Mouse (Mus musculus) embryonic stem cell, embryonic (primary cell): ENCODE results near the gene Cacna1f.

Experiments
- CTCF ChIA-PET, 4 experiments: fragments of 300-600 bp in 2 of 4; fragments of 350-600 bp in 2 of 4; sonication (Branson Sonifier 250); formaldehyde crosslinking; loops; one replicate each; lab custom pipeline; 2022; ENCODE audit warnings: inconsistent platforms in 2 of 4; lab: Charles Lee
- POLR2A ChIA-PET, 4 experiments: fragments of 300-600 bp in 2 of 4; fragments of 350-600 bp in 2 of 4; sonication (Branson Sonifier 250); formaldehyde crosslinking; loops; one replicate each; lab custom pipeline; 2022; ENCODE audit warnings: antibody characterized with exemption in 4 of 4, inconsistent platforms in 1 of 4; lab: Charles Lee

Cacna1f gene

DNA sequence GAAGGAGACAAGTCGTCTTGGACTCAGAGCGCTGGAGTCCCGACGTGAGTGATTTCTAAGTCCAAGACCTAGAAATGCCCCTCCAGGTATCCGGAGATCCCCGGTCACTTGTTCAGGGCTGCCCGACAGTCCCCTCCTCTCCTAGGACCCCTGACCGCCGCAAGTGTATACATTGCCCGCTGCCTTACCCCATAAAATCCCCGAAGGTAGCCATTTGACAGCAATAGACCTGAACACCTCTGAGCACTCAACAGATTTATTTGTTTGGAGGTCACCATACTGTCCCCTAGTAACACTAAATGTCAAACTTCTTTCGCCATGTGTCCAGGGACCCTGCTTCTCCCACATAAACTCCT, 73.2 kb downstream of the Cacna1f start:
- POLR2A ChIA-PET = interaction anchor here in 3 of 4 experiments (0.9 to 1.4 kb wide), 12 partner anchors 9 to 268 kb away, joined by 3 to 7 read pairs (median 3); partner anchors contain the start of genes Gpkow (in 2 of the 3) and Hdac6 (in 1 of the 3)

DNA sequence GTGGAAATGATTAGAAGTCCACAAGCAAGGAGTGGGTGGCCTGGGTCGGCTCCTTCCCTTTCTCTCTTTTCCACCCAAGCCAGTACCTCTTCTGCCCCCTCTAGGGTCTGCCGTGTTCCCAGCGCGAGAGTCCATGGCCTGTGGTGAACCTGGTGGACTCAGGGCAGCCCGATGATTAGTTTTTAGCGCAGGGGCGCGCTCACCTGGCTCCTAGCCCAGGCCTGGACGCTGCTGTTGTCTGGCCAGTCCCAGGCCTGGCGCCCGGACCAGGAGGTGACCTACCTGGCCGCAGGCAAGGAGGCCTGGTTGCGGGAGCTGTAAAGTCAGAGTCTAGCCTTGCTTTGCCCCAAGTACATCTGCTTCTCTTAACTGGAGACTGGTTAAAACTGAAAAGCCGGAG, 74.0 kb downstream of the Cacna1f start, which contains the start of gene Magix:
Magix (minus strand) TSS at position 388 of the 400 bp plus-strand sequence.
- ChIA-PET CTCF (no interaction called here), POLR2A (no interaction called here)

More for the DNA sequence above, 73.2 kb downstream of the Cacna1f start:
- CTCF ChIA-PET = interaction anchor here in 3 of 4 experiments (0.6 to 1.4 kb wide), 13 partner anchors 9 to 259 kb away, joined by 3 to 10 read pairs (median 5); partner anchors contain the start of genes Gpkow (in 1 of the 3), Plp2 (in 1 of the 3) and Wdr45 (in 1 of the 3)
